Mouse (Mus musculus): ENCODE results near the gene Ptprn.
"Not testable (repeated sequence)": the region's sequence is repeated elsewhere in the genome, so short reads cannot be mapped to it uniquely, and the experiment has no call there.

Gene Ptprn

DNA sequence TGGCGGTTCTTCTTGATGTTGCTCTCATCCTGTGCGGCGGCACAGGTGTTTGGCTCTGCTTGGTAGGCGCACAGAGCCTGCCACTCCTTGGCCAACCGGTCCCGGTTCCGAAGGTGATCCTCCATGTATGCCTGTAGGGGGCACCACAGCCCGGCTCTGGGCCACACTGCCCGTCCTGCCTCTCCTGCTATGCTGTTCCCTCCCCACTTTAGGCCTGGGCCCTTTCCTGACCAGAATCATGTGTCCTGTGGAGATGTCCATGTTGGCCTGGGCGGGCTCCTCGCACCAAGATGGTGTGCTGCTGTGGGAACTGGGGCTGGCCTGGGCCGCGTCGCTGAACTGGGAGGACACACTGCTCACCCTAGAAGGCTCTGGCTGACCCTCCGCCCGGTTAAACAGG, 11.3 kb downstream of the Ptprn start:
- DNase-seq (ENCODE audit: low spot score in 2 of 2) = no peak

DNA sequence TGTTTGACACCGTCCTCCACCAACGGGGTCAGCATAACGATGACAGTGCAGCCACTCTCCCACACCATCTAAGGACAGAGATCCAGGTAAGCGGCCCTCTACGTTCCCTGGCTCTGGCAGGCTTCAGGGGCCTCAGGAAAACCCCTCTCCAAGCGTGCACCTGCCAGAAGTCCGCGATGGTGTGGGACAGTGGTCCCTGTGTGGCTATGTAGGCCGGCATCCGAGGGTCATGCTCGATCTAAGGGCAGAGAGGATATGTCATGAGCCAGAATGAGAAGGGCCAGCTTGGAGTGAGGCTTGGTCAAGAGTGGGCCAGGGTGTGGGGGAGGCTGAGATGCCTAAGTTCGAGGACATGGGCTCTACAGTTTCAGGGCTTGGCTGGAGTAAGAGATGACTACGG, 12.0 kb downstream of the Ptprn start:
- DNase-seq (ENCODE audit: low spot score in 2 of 2) = no peak

GRCm38 (mm10) chr1:75251112-75251970, 13.0 kb downstream of the Ptprn start:
- DNase-seq (ENCODE audit: low spot score in 2 of 2) = peak; percentile 82 to 88

GRCm38 (mm10) chr1:75250498-75250897, 13.8 kb downstream of the Ptprn start:
- DNase-seq (ENCODE audit: low spot score in 2 of 2) = no peak

DNA sequence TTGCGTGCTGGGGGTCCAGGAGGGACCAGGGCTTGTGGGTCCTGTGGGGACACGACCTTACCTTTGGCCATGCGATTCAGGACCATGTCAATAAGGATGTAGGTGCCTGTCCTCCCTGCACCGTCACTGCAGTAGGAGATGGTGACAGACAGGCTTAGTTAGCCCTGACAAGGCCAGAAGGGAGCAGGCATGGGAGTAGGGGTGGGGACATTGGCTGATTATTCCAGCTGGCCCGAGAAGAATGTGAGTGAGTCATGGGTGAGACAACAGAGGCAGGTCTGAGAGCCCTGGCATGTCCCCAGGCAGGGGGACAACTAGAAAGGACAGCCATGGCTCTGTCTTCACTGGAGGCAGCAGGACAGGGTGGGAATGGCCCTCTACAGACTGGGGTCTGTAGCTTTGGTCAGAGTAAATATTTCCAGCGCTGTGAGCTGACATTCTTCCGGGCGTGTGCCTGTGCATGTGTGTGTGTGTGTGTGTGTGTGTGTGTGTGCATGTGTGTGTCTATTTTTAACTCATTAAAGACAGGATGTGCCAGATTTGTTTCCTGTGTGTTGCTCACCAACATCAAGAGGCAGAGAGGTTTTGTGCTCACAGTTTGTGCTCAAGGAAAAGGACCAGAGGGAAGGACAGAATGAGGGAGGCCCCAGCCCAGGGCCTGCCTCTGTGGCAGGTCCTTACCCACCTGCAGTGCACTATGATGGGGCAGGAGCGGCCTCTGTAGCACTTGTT, 16.1 kb downstream of the Ptprn start:
- no peak for DNase-seq (ENCODE audit: low spot score in 2 of 2)

DNA sequence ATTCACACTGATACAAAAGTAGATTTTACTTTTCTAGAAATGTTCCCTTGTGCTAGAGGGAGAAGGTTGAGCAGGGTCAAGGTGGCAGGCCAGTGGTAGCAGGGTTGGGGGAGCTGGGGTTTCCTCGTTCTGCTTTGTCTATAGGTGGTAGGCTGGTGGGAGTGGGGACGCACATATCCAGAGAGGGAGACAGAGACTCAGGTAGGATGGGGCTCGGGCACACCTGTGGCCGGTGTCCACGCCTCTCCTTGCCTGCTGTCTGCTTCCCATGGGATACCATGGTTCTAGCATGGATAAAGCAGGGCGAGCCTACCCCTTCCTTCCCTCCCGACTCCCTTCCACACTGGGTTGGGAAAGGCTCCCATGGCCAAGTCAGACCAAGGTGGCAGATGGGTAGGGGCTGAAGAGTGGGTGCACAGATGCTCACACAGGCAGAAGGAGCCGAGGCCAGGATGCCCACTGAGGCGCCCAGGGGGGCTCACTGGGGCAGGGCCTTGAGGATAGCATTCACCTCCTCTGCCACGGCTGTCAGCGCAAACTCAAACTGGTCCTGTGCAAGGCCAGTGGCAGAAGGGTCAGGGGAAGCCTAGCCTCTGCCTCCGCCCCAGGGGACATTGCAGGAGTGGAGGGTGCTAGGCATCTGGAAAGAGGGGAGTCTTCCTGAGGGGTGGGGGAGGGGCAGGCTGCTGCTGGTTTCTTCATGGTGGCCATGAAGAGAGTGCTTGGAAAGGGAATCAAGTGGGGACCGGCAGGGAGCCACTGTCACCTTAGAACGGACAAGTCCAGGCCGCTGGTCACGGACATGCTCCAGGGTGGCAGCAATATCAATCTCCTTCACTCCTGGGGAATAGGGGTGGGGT, 17.0 kb downstream of the Ptprn start:
- DNase-seq (ENCODE audit: low spot score in 2 of 2) = no peak

- no peak for DNase-seq (ENCODE audit: low spot score in 2 of 2)
Observed at GRCm38 (mm10) chr1:75244836-75245235, 19.5 kb downstream of the Ptprn start.

DNA sequence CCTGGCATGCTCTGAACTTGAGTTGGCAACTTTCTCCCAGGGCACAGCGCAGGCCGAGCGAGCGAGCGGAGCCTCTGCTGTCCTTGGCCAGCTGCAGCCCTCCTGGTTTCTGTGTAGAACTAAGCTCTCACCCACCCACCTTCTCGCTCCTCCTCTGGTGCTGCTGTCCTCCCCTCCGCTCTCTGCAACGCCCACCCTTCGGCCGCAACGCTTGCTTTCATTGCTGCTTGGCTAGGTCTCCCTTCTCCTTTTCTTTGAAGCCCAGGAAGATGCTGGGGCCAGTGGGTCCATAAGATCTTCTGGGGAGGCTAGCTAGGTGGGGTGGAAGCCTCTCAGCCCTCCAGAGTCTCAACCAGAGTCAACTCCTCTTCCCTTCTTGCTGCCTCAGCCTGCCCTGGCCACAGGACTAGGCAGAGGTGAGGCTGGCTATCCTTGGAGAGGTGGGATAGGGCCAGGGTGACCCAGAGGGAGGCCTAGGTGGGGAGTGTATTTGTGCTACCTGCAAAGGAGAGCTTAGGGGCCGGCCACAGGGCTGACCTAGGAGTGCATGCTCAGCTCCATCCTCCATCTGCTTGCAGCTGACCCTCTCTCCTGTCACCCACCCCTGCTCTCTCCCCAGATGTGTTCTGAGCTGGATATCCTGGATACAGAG, 20.0 kb downstream of the Ptprn start:
- no peak for DNase-seq (ENCODE audit: low spot score in 2 of 2)

DNA sequence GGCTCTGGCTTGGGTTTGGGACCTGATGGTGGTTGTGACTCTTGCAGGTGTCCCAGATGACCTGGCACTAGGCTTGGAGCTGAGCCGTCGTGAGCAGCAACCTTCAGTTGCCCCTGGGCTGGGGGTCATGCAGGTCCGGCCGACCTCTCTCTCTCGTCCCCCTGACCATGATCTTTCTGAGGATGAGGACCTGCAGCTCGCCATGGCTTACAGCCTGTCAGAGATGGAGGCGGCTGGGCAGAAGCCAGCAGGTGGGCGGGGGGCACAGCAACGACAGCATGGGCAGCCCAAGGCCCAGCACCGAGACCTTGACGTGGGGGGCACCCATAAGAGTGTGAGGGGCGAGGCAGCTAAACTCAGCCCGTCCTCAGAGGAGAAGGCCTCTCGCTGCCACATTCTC, 20.9 kb downstream of the Ptprn start:
- no peak for DNase-seq (ENCODE audit: low spot score in 2 of 2)

GRCm38 (mm10) chr1:75239591-75239990, 24.7 kb downstream of the Ptprn start:
- DNase-seq (ENCODE audit: low spot score in 2 of 2) = no peak

DNA sequence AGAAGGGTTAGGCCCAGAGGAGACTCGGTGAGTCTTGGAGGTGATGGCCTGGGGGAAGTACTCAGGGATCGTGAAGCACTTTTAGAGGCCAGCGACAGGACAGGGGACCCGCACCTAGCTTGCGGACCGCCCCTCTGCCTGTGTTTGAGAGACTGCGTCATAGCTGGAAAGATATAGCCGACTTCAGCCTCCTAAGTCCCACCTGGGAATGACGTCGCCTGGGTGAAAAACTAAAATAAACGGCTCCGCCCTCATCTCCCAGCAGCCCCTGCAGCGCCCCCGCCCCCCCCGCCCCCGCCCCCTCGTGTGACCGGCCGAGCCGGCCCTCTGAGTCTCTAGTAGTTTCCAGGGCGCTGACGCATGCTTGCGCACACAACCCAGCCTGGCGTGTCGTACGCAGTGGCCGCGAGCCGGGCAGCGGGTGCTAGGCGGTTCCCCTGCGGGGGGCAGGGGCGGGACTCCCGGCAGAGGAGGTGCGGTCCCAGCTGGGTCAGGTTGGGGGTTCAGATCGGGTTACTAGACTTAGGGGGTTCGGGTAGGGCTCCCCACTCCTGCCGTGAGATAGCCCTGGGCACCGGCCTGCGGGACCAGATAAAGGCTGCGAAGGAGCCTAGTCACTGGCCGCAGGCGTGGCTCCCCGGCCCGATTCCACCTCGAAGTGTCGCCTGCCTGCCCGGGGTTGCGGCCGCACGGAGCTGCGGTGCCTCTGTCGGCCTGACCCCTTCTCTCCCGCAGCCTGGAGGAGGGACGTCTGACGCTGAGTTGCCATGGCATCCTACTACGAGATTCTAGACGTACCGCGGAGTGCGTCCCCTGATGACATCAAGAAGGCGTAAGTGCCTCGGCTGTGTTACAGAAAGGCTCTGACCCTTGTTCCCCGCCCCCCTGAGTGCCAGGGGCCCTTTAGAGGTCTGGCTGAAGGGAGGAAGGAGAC, 27.9 kb downstream of the Ptprn start, which contains the start of gene Dnajb2:
Gene Dnajb2 (plus strand): TSS at position 290 of the 934 bp plus-strand sequence.
- DNase-seq (ENCODE audit: low spot score in 2 of 2) = peak; percentile 79 to 82

DNA sequence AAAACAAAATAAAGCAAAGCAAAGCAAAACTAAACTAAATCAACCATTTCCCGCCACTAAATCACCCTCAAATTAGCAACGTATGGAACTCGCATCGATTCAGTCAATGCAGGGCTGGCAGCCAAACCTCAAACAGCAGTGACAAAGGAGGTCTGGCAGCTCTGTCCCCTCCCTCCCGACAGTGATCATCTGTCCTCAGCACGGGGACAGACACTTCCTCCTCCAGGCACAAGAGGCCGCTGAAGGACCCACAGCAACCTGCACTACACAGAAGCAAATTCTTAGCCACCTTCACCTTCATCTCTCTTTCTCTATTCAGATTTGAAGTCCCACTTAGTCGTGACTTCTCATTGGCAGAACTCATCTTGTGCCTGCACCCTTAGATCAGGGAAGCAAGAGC, 29.7 kb downstream of the Ptprn start:
- peak; percentile 54 to 67 for DNase-seq (ENCODE audit: low spot score in 2 of 2)

- not testable (repeated sequence) for DNase-seq (ENCODE audit: low spot score in 2 of 2)
Observed at GRCm38 (mm10) chr1:75232489-75232888, 31.8 kb downstream of the Ptprn start.

GRCm38 (mm10) chr1:75231664-75232152, 32.6 kb downstream of the Ptprn start, which contains the start of gene A630095N17Rik:
TSS of gene A630095N17Rik (minus strand) at chr1:75232102.
- no peak for DNase-seq (ENCODE audit: low spot score in 2 of 2)

GRCm38 (mm10) chr1:75231224-75231623, 33.1 kb downstream of the Ptprn start:
- DNase-seq (ENCODE audit: low spot score in 2 of 2) = no peak

- DNase-seq (ENCODE audit: low spot score in 2 of 2) = no peak
Observed at GRCm38 (mm10) chr1:75230335-75230994, 33.8 kb downstream of the Ptprn start.

DNA sequence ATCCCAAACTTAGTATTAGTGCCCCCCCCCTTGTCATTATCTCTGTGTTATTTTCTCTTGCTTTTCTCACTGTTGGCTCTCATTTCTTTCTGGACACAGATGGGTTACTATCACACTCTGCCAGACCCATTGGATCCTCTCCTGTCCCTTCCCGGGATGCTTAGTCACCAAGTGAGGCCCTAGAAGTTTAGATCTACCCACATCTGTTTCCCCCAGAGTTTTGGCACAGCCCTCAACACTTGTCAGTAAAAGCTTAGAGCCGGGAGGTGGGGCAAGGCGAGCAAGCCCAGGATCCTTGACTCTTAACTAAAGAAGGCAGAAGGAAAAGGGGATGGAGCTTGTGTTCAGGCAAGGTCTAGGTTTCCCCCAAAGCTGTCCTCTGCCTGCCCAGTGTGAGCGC, 35.1 kb downstream of the Ptprn start:
- no peak for DNase-seq (ENCODE audit: low spot score in 2 of 2)

DNA sequence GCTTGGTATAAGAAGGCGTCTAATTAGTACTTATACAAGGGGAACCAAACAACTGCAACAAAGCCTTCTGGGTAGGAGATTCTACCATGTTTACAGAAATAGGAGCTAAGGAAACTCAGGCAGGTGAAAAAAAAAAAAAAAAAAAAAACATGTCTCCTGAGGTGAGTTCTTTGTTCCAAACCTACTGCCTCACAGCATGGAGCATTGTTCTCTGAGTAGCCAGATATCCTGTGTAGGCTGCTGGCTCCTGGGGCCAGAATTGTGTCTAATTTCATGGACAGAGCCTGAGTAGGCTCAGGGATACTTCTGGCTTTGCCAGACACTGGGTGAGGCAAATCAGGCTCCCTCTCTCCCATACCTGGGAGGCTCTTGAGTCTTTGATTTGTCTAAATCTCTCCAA, 36.6 kb downstream of the Ptprn start:
- DNase-seq (ENCODE audit: low spot score in 2 of 2) = no peak

DNA sequence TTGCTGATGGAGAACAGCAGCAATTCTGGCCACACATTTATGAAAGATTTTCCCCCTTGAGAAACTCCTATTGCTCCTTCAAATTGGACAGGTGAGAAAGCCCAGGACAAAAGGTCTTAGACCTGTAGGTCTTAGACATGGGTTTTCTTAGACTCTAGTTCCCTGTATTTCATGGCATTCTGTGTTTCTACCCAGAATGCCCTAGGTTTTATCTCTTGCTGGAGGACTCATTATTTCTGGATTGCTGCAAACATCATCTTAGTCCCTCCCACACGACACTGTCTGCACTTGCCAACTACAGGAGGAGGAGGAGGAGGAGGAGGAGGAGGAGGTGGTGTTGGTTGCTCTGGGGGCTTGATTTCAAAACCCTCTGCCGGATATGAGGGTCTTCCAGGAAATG, 38.2 kb downstream of the Ptprn start:
- no peak for DNase-seq (ENCODE audit: low spot score in 2 of 2)

DNA sequence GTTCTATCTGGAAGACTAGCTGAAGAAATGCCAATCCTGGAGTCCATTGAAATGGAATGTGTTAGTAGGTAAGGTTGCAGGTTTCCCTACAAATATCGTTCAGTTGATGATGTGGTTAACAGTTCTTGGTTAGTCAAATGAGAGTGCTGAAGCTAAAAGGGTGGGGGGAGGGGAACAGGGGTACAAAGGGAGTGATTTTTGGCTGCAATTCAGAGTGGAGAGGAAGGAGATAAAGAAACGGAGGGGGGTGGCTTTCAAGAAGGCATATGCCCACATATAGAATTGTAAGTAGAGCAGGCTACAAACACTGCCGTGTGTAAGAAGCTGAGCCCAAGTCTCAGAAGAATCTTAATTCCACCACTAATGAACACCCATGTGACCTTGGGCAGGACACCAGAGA, 38.8 kb downstream of the Ptprn start:
- DNase-seq (ENCODE audit: low spot score in 2 of 2) = no peak

All from spleen, postnatal 14 days (tissue).